ENCODE assay signal across 8 mouse cellular contexts in the genomic region with DNA sequence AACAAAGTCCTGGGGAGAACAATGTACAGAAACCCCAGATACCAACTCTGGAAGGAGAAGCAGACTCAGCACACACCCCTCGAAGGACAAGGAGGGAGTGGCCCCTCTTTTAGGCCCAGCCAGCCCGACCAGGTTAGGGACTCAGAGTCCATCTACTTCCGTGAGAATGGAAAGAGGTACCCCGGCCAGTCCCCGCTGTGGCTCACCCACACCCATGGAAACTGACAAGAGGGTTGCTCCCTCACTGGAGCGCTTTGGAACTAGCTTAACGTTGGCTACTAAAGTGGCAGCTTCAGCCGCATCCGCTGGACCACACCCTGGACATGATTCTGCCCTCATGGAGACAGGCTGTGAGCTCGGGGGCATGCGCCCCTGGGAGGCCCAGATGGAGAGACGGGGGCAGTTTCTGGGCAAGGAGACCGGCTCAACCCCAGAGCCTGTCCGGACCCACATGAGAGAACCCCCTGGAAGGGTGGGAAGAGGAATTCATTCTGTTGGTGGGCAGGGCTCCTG. TPM values are rescaled to one million over a fixed set of nuclear protein-coding genes. Genes with fewer than 3 reads are reported as not detected.
DNase-seq lines count a peak whose midpoint lies in the region; ATAC-seq and TF ChIP-seq lines count a peak whose summit lies in the region.

No protein-coding gene starts in this region.

- WGBS in heart, embryonic 12.5 days = 36% methylated on average over 14 of the region's 14 CpGs
- 32% methylated on average over 14 of the region's 14 CpGs for WGBS in forebrain, embryonic 16.5 days
- 67% methylated on average over 14 of the region's 14 CpGs for WGBS in liver, embryonic 13.5 days (ENCODE audit: insufficient replicate concordance)

- H3K4me2 ChIP-seq in heart, embryonic 12.5 days = peak overlapping the region; percentile 98
- H3K4me2 ChIP-seq in forebrain, embryonic 16.5 days (ENCODE audit: low read length) = peak overlapping the region; percentile 97
- H3K4me2 ChIP-seq in liver, embryonic 13.5 days = peak overlapping the region; percentile 83

- H3K27ac ChIP-seq in heart, embryonic 12.5 days (ENCODE audit: poor library complexity, severe bottlenecking) = no peak overlapping the region
- no peak overlapping the region for H3K27ac ChIP-seq in ES-E14 (ENCODE audit: insufficient read depth, low read depth, low read length, poor library complexity, severe bottlenecking)
- H3K27ac ChIP-seq in forebrain, embryonic 16.5 days (ENCODE audit: low read length) = no peak overlapping the region
- no peak overlapping the region for H3K27ac ChIP-seq in liver, embryonic 13.5 days

- H3K27me3 ChIP-seq in heart, embryonic 12.5 days (replicated peaks) = peaks cover 23% of the 10 kb centered on the region
- peaks cover 9% of the 10 kb centered on the region for H3K27me3 ChIP-seq in forebrain, embryonic 16.5 days (replicated peaks; ENCODE audit: control insufficient read depth, insufficient read depth, low read length)
- peaks cover 58% of the 10 kb centered on the region for H3K27me3 ChIP-seq in liver, embryonic 13.5 days

- peak overlapping the region; percentile 90; the same call in 1 of the 2 replicates for H3K9ac ChIP-seq in heart, embryonic 12.5 days
- no peak overlapping the region for H3K9ac ChIP-seq in ES-E14 (ENCODE audit: insufficient read depth, low read depth, low read length, poor library complexity, severe bottlenecking)
- no peak overlapping the region; the same call in 1 of the 2 replicates for H3K9ac ChIP-seq in forebrain, embryonic 16.5 days (replicated peaks; ENCODE audit: low read depth, low read length)
- H3K9ac ChIP-seq in liver, embryonic 13.5 days = peak overlapping the region; percentile 71; the same call in 1 of the 2 replicates

- in situ Hi-C loops in ES-E14 (cut with MboI; ENCODE audit: low sequenced_read_pairs in 2 of 2, unreplicated experiment in 2 of 2) = no loop called here

- peaks cover 61% of the 10 kb centered on the region for H3K4me1 ChIP-seq in heart, embryonic 12.5 days (replicated peaks)
- H3K4me1 ChIP-seq in ES-E14 (ENCODE audit: control insufficient read depth in 2 of 2, insufficient read depth in 2 of 2, low read length in 2 of 2, poor library complexity in 1 of 2) = peaks cover 1 to 4% of the 10 kb centered on the region in 2 experiments; a peak in 1 of 4 replicates
- peaks cover 30% of the 10 kb centered on the region for H3K4me1 ChIP-seq in forebrain, embryonic 16.5 days (replicated peaks; ENCODE audit: control insufficient read depth, insufficient read depth, low read length)
- peaks cover 78% of the 10 kb centered on the region for H3K4me1 ChIP-seq in liver, embryonic 13.5 days (replicated peaks)

- peaks cover 5% of the 10 kb centered on the region for H3K36me3 ChIP-seq in heart, embryonic 12.5 days
- H3K36me3 ChIP-seq in ES-E14 (ENCODE audit: control insufficient read depth, insufficient read depth, low read length, poor library complexity, severe bottlenecking) = no peaks in the 10 kb centered on the region
- no peaks in the 10 kb centered on the region for H3K36me3 ChIP-seq in forebrain, embryonic 16.5 days (ENCODE audit: control insufficient read depth, insufficient read depth)
- H3K36me3 ChIP-seq in liver, embryonic 13.5 days = peaks cover 3% of the 10 kb centered on the region; the same call in 1 of the 2 replicates

- H3K4me3 ChIP-seq in heart, embryonic 12.5 days = peak overlapping the region; percentile 82
- H3K4me3 ChIP-seq in ES-E14 (ENCODE audit: insufficient read depth in 1 of 2, low read depth in 1 of 2, low read length in 2 of 2, poor library complexity in 1 of 2, severe bottlenecking in 1 of 2) = peak overlapping the region; percentile 50 to 57; a peak in 2 of 4 replicates
- H3K4me3 ChIP-seq in forebrain, embryonic 16.5 days (replicated peaks; ENCODE audit: low read length) = peak overlapping the region; percentile 64
- peak overlapping the region; percentile 65; the same call in 1 of the 2 replicates for H3K4me3 ChIP-seq in liver, embryonic 13.5 days (replicated peaks)

- H3K9me3 ChIP-seq in heart, embryonic 12.5 days (replicated peaks) = no peaks in the 10 kb centered on the region
- no peaks in the 10 kb centered on the region for H3K9me3 ChIP-seq in ES-E14 (ENCODE audit: control insufficient read depth, insufficient read depth, low read depth, low read length)
- H3K9me3 ChIP-seq in forebrain, embryonic 16.5 days (ENCODE audit: control insufficient read depth, low read length) = no peaks in the 10 kb centered on the region
- no peaks in the 10 kb centered on the region for H3K9me3 ChIP-seq in liver, embryonic 13.5 days (replicated peaks)

- no peak for ATAC-seq in heart, embryonic 12.5 days (ENCODE audit: insufficient number of reproducible peaks, low FRiP score)
- ATAC-seq in forebrain, embryonic 16.5 days = no peak
- no peak for ATAC-seq in liver, embryonic 13.5 days (ENCODE audit: low read depth)
- no peak for ATAC-seq in erythroblast, adult 5-6 weeks (replicated peaks; ENCODE audit: low FRiP score, poor library complexity, severe bottlenecking)

- intact Hi-C loops in heart, postnatal 36 days (cut with DNase I) = no loop called here

- DNase-seq in heart, postnatal 36 days = no peak
- no peak for DNase-seq in ES-E14 (ENCODE audit: low read depth, low spot score)
- DNase-seq in liver, embryonic 13.5 days = no peak
- DNase-seq in urinary bladder, postnatal 14 days (ENCODE audit: low spot score) = no peak
- DNase-seq in thymus, postnatal 36 days = no peak

TF ChIP-seq in ES-E14, 5 proteins besides CTCF, POLR2A, EP300 and RAD21:
- TF ChIP-seq CHD2 (IDR thresholded peaks at IDR 0.05; ENCODE audit: low read depth, low read length) (no peak), ZNF384 (IDR thresholded peaks at IDR 0.05; ENCODE audit: low read depth, low read length) (no peak), ZC3H11A (IDR thresholded peaks at IDR 0.05; ENCODE audit: borderline replicate concordance, low read depth, low read length) (no peak), HCFC1 (IDR thresholded peaks at IDR 0.05; ENCODE audit: borderline replicate concordance, insufficient read depth, low read length) (no peak)

RNA-seq across cellular contexts. Expression of a gene that starts 2.7 kb away (rescaled TPM):
- 7.2 and 9.1 TPM in 2 replicates for polyA plus RNA-seq in heart, embryonic 12.5 days (2016; fragmentation: Nextera tagmentation; extraction: Ambion mirVana)
- total RNA-seq in heart, postnatal 36 days (2021) = 10 to 100 TPM; 55.1 to 60.7 TPM
- 2.8 and 3.3 TPM in 2 replicates for total RNA-seq in ES-E14 (2012; rRNA removed)
- polyA plus RNA-seq in forebrain, embryonic 16.5 days (2015; fragmentation: Nextera tagmentation; extraction: Ambion mirVana) = 2.0 and 2.4 TPM in 2 replicates
- polyA plus RNA-seq in liver, embryonic 13.5 days (2015; fragmentation: Nextera tagmentation; extraction: Ambion mirVana) = 1.3 TPM in 2 replicates
- total RNA-seq in erythroblast, adult 5-6 weeks (2015; ENCODE audit: low replicate concordance) = 2.3 and 4.0 TPM in 2 replicates
- 2.4 and 3.2 TPM in 2 replicates for total RNA-seq in erythroblast, adult 5-6 weeks (2017; ENCODE audit: low replicate concordance)

Comparison
In these comparisons a context has a peak if more than half of its experiments do, and no peak if none do; other contexts are left out.
1. H3K9ac ChIP-seq: peak in heart, embryonic 12.5 days (single experiment) and liver, embryonic 13.5 days (single experiment); none in ES-E14 (single experiment) and forebrain, embryonic 16.5 days (single experiment).
2. RNA of a gene that starts 2.7 kb away (total RNA-seq): 55.1 to 60.7 TPM in heart, postnatal 36 days; 2.8 to 3.3 TPM in ES-E14 and 2.3 to 4.0 TPM in erythroblast, adult 5-6 weeks; every median in the first group is over 10 times any median in the second.
3. Peak in every context shown above with its lines, with median percentiles within 50 percentile points of each other: H3K4me2 ChIP-seq and H3K4me3 ChIP-seq.